Mouse (Mus musculus) pancreas, adult 10 weeks (tissue): ENCODE results near the gene Bclaf1. TPM values are rescaled to one million over a fixed set of nuclear protein-coding genes. Genes with fewer than 3 reads are reported as not detected.

Source experiments
- polyA plus RNA-seq: library from polyadenylated mRNA; stranded (reverse); fragments of 350-450 nt; fragmentation: Illumina TruSeq; extraction: RNeasy Lipid Tissue Mini Kit (QIAGEN cat#74804); gene quantifications from one replicate; pipeline ENCODE4 v1.2.3, GENCODE M21; 2015; ENCODE audit warnings: low read depth, low replicate concordance; ENCODE audit not compliant: insufficient read depth

The Bclaf1 gene
- 32.7 TPM for polyA plus RNA-seq

DNA sequence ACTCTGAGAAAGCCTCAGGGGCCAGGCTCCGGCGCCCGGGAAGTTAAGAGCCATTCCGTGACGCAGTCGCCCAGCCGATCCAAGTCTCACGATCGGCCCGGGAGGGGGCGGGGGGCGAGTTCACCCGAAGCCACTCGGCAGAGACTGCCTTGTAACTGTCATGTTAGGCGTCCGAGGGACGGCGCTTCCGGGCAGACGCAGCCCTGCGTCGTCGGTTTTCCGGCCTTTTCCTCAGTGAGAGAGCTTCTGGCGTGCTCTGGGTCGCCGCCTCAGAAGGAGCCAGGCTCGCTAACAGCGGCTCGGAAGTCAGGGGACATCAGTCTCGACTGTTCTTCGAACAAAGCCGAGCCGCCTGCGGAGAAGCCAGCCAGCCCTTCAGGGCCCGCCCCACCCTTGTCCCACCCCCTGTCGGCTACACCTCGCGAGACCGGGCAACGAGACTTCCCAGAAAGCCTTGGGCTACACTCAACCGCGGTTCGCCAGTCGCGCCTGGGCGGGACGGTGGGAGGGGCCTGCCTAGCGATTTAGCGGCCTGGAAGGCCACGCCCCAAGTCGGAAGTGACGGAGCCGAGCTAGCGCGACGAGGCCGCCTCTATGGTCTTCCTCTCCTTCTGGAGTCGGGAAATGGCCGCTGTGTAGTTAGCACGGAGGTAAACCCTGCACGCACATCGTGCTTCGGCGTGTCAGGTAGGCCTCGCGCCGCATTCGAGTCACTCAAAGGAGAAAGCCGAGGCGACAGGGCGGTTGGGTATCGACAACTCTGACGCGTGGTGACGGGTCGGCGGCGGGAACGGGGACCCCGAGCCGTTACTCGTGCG lies at the start of gene Bclaf1:
TSS of gene Bclaf1 (plus strand) at position 552 of the 818 bp plus-strand sequence.

GRCm38 (mm10) chr10:20347285-20348214 lies 35.3 kb downstream of the Bclaf1 start, which contains the start of gene Mtfr2:
Mtfr2 (plus strand) TSS chr10:20347770.

Other genes with a start within 250 kb of the Bclaf1 start
- gene Map7, start 164.0 kb upstream of the Bclaf1 start, polyA plus RNA-seq, result 5.6 TPM
- gene Mtfr2, start 35.3 kb downstream of the Bclaf1 start, polyA plus RNA-seq, result 0.81 TPM